Mouse (Mus musculus): Measurements from ENCODE around the gene Elp4. TPM values are rescaled to one million over a fixed set of nuclear protein-coding genes. Genes with fewer than 3 reads are reported as not detected.

The Elp4 gene
- polyA plus RNA-seq, 1 experiment from 2014 or later = 40.4 TPM

DNA sequence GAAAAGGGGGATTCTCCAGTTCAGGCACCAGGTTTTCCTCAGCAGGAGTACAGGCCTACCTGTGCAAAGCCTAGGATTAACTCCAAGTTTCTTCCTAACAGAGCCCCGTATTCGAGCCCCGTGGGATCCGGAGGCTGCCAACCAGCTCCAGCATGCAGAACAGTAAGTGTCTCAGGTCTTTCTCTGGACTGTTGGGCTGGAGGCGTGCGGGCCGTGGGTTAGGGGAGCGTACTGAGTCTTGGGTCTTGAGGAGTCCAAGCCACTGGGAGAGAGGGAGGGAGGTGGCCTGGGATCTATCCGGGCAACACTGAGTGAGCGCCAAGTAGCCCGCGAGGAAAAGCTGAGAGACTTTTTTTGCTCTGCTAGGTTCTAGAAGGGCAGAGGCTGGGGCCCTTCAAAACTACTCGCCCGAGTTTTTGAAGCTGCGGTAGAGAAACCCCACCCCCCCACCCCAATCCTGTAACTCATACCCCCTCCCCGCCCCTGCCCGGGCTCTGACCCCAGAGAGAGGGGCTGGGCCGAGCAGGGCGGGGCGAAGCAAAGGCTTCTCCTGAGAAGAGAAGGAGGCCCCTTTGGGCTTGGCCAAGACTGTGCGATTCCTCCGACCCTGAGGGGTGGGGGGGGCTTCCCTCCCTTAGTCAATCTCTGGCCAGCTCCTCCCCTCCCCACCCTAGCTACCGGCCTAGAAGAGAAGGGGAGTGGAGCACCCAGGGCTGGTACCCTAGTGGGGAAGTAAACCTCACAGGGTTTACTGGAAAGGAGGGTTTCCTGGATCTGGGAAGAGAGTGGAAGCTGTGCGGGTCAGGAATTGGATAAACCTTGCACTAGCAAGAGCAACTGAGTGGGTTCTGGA lies 224.0 kb downstream of the Elp4 start:
- H3K4me3 ChIP-seq (ENCODE audit: low read depth, low read length) = no peak overlapping the region
- H3K9ac ChIP-seq (replicated peaks; ENCODE audit: low read depth, low read length) = no peak overlapping the region

DNA sequence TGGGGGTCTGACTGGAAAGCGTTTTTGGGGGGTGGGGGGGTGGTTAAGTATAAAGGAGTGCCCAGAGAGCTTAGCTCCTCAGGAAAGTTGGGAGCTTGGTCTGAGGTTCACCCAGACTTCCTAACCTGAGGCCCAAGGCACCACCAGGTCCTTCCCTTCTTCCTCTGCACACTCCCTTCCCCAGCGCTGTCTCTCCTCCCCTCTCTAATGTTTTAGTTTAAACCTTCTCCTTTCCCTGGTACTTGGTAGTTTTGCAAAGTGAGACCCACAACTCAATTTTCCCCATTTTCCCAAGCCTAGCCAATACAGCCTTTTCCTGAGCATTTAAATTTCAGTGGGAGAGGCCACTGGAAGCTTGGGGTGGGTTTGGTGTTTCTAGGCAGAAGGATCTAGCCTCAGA lies 225.0 kb downstream of the Elp4 start:
- Histone ChIP-seq H3K27ac (ENCODE audit: low read length) (no peak overlapping the region), H3K4me3 (ENCODE audit: low read depth, low read length) (no peak overlapping the region), H3K9ac (replicated peaks; ENCODE audit: low read depth, low read length) (no peak overlapping the region), H3K27me3 (ENCODE audit: control insufficient read depth, insufficient read depth, low read length) (peaks cover 58% of the 10 kb centered on the region), H3K4me1 (ENCODE audit: control insufficient read depth, insufficient read depth, low read length) (peaks cover 12% of the 10 kb centered on the region), H3K9me3 (ENCODE audit: control insufficient read depth, low read depth, low read length) (no peaks in the 10 kb centered on the region), H3K4me2 (replicated peaks; ENCODE audit: low read depth, low read length) (no peak overlapping the region), H3K36me3 (ENCODE audit: control insufficient read depth, insufficient read depth, low read length) (no peaks in the 10 kb centered on the region)
- no peak for ATAC-seq (ENCODE audit: insufficient number of reproducible peaks, insufficient read depth, low FRiP score, low read depth)
- WGBS = 0% methylated on average over 2 of the region's 2 CpGs

More for the DNA sequence above, 224.0 kb downstream of the Elp4 start:
- peaks cover 57% of the 10 kb centered on the region for H3K27me3 ChIP-seq (ENCODE audit: control insufficient read depth, insufficient read depth, low read length)
- no peak overlapping the region for H3K4me2 ChIP-seq (replicated peaks; ENCODE audit: low read depth, low read length)
- H3K4me1 ChIP-seq (ENCODE audit: control insufficient read depth, insufficient read depth, low read length) = peaks cover 8% of the 10 kb centered on the region
- H3K9me3 ChIP-seq (ENCODE audit: control insufficient read depth, low read depth, low read length) = no peaks in the 10 kb centered on the region
- no peak overlapping the region for H3K27ac ChIP-seq (ENCODE audit: low read length)
- WGBS = under 1% methylated on average over 24 of the region's 24 CpGs
- ATAC-seq (ENCODE audit: insufficient number of reproducible peaks, insufficient read depth, low FRiP score, low read depth) = peak; percentile 77
- no peaks in the 10 kb centered on the region for H3K36me3 ChIP-seq (ENCODE audit: control insufficient read depth, insufficient read depth, low read length)

DNA sequence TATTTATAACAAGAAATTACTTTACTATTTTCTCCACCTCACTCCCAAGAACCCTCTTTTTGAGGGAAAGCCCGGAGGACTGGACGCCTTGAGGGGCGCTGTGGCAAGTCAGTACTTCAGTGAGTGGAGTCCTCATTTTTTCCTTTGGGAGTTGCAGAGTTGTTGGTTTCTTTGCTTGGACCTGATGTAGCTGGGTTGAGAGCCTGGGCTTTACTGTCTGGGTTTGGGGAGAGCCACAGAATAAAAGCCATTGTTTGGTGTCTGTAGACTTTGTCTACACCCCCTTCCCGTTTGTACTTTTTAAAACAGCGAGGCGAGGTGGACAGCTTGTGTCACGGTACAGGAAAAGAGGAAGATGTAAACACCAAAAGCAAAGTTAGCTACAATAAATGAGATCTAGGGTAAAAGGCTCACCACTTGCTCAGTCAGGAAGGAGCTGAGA lies 225.5 kb downstream of the Elp4 start:
- no peak overlapping the region for H3K4me2 ChIP-seq (replicated peaks; ENCODE audit: low read depth, low read length)
- no peak overlapping the region for H3K27ac ChIP-seq (ENCODE audit: low read length)
- peaks cover 12% of the 10 kb centered on the region for H3K4me1 ChIP-seq (ENCODE audit: control insufficient read depth, insufficient read depth, low read length)
- 3% methylated on average over 7 of the region's 7 CpGs for WGBS
- no peak overlapping the region for H3K4me3 ChIP-seq (ENCODE audit: low read depth, low read length)
- no peak overlapping the region for H3K9ac ChIP-seq (replicated peaks; ENCODE audit: low read depth, low read length)
- no peaks in the 10 kb centered on the region for H3K36me3 ChIP-seq (ENCODE audit: control insufficient read depth, insufficient read depth, low read length)
- no peak for ATAC-seq (ENCODE audit: insufficient number of reproducible peaks, insufficient read depth, low FRiP score, low read depth)
- no peaks in the 10 kb centered on the region for H3K9me3 ChIP-seq (ENCODE audit: control insufficient read depth, low read depth, low read length)
- H3K27me3 ChIP-seq (ENCODE audit: control insufficient read depth, insufficient read depth, low read length) = peaks cover 61% of the 10 kb centered on the region

DNA sequence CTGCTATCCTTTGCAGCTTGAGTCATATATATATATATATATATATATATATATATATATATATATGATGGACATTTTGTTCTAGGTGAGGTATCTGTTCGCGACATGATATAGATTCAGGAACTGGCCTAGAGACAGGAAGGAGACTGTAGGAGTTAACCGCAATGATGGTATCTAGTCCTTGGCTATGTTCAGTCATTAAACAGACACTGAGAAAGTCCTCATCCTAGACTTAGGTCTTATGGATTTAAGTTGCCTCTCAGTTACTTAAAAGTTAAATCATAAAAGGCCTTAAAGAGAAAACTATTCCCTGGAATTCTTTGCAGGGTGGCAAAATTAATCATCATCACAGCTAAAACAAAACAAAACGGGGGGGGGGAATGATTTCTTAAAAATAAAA lies 226.1 kb downstream of the Elp4 start:
- ATAC-seq (ENCODE audit: insufficient number of reproducible peaks, insufficient read depth, low FRiP score, low read depth) = no peak
- H3K27ac ChIP-seq (ENCODE audit: low read length) = no peak overlapping the region
- WGBS = 5% methylated on average over 4 of the region's 4 CpGs

DNA sequence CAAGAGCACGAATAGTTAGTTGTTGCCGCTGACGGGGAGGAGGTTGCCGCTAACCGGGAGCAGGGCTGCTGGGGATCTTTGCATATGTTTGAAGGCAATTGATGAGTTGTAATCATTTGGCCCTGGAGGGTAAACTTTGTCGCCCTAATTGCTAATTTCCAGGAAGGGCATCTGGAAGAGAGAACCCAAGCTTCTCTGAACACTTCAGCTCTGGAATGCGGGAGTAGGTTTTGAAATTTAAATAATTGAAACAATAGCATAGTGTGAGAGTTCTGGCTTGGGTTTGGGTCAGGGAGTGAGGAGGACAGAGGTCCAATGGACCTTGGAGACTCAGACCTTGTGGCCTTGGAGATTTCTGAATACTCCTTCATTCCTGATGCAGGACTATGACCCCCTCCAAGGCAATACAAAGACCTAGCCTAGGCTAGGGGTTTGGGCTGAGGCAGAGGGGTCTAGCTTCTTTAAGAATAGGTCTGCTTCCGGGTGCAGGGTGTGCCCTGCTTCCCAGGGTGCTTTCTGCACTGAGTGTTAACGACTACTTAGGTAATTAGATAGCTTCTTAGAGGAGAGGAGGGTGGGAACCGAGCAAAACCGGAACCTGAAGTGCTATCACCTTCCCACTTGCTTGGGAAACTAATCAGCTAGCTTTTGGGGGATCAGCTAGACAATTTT lies 226.8 kb downstream of the Elp4 start:
- Histone ChIP-seq H3K27me3 (ENCODE audit: control insufficient read depth, insufficient read depth, low read length) (peaks cover 68% of the 10 kb centered on the region), H3K4me3 (ENCODE audit: low read depth, low read length) (no peak overlapping the region), H3K27ac (ENCODE audit: low read length) (no peak overlapping the region), H3K9ac (replicated peaks; ENCODE audit: low read depth, low read length) (no peak overlapping the region), H3K4me2 (replicated peaks; ENCODE audit: low read depth, low read length) (no peak overlapping the region), H3K36me3 (ENCODE audit: control insufficient read depth, insufficient read depth, low read length) (no peaks in the 10 kb centered on the region), H3K4me1 (ENCODE audit: control insufficient read depth, insufficient read depth, low read length) (peaks cover 12% of the 10 kb centered on the region), H3K9me3 (ENCODE audit: control insufficient read depth, low read depth, low read length) (no peaks in the 10 kb centered on the region)
- no peak for ATAC-seq (ENCODE audit: insufficient number of reproducible peaks, insufficient read depth, low FRiP score, low read depth)
- WGBS = 2% methylated on average over 11 of the region's 11 CpGs

More for the DNA sequence above, 226.1 kb downstream of the Elp4 start:
- no peak overlapping the region for H3K4me3 ChIP-seq (ENCODE audit: low read depth, low read length)
- H3K4me1 ChIP-seq (ENCODE audit: control insufficient read depth, insufficient read depth, low read length) = peaks cover 12% of the 10 kb centered on the region
- no peaks in the 10 kb centered on the region for H3K36me3 ChIP-seq (ENCODE audit: control insufficient read depth, insufficient read depth, low read length)
- no peak overlapping the region for H3K4me2 ChIP-seq (replicated peaks; ENCODE audit: low read depth, low read length)
- H3K9ac ChIP-seq (replicated peaks; ENCODE audit: low read depth, low read length) = no peak overlapping the region
- H3K27me3 ChIP-seq (ENCODE audit: control insufficient read depth, insufficient read depth, low read length) = peaks cover 66% of the 10 kb centered on the region
- no peaks in the 10 kb centered on the region for H3K9me3 ChIP-seq (ENCODE audit: control insufficient read depth, low read depth, low read length)

DNA sequence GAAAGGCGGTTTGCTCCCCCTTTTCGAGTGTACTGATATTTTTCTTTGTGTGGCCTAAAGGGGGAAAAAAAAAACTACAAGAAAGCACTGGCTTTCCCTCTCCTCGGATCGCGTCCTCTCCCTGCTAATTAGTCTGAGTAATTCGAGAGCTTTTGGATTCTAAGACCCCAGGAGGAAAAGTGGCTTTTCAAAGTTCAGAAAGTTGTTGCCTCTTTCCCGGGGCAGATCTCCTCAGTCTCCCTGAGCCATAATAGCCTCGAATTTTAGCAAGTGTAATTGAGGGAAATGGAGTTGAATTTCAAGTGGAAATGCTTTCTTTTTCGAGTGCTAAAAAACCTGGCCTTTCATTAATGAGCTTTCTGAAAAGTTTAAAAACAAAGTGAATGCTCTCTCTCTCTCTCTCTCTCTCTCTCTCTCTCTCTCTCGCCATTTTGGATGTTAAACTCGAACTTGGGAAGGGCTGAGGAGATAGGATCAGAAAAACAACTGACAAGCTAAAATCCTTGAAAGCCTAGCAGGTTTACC lies 227.4 kb downstream of the Elp4 start:
- Histone ChIP-seq H3K9ac (replicated peaks; ENCODE audit: low read depth, low read length) (no peak overlapping the region), H3K4me3 (ENCODE audit: low read depth, low read length) (no peak overlapping the region), H3K4me2 (replicated peaks; ENCODE audit: low read depth, low read length) (no peak overlapping the region), H3K9me3 (ENCODE audit: control insufficient read depth, low read depth, low read length) (no peaks in the 10 kb centered on the region), H3K27ac (ENCODE audit: low read length) (no peak overlapping the region), H3K4me1 (ENCODE audit: control insufficient read depth, insufficient read depth, low read length) (peaks cover 12% of the 10 kb centered on the region), H3K27me3 (ENCODE audit: control insufficient read depth, insufficient read depth, low read length) (peaks cover 72% of the 10 kb centered on the region), H3K36me3 (ENCODE audit: control insufficient read depth, insufficient read depth, low read length) (no peaks in the 10 kb centered on the region)
- under 1% methylated on average over 11 of the region's 11 CpGs for WGBS
- no peak for ATAC-seq (ENCODE audit: insufficient number of reproducible peaks, insufficient read depth, low FRiP score, low read depth)

GRCm38 (mm10) chr2:105676080-105676908 lies 228.1 kb downstream of the Elp4 start:
- Histone ChIP-seq H3K4me1 (ENCODE audit: control insufficient read depth, insufficient read depth, low read length) (peaks cover 12% of the 10 kb centered on the region), H3K27me3 (ENCODE audit: control insufficient read depth, insufficient read depth, low read length) (peaks cover 66% of the 10 kb centered on the region), H3K27ac (ENCODE audit: low read length) (no peak overlapping the region), H3K4me2 (replicated peaks; ENCODE audit: low read depth, low read length) (peak overlapping the region; percentile 45), H3K9ac (replicated peaks; ENCODE audit: low read depth, low read length) (no peak overlapping the region), H3K4me3 (ENCODE audit: low read depth, low read length) (peak overlapping the region; percentile 23), H3K36me3 (ENCODE audit: control insufficient read depth, insufficient read depth, low read length) (no peaks in the 10 kb centered on the region), H3K9me3 (ENCODE audit: control insufficient read depth, low read depth, low read length) (no peaks in the 10 kb centered on the region)
- WGBS = under 1% methylated on average over 72 of the region's 77 CpGs
- ATAC-seq (ENCODE audit: insufficient number of reproducible peaks, insufficient read depth, low FRiP score, low read depth) = no peak

- ATAC-seq (ENCODE audit: insufficient number of reproducible peaks, insufficient read depth, low FRiP score, low read depth) = no peak
- under 1% methylated on average over 11 of the region's 11 CpGs for WGBS
- Histone ChIP-seq H3K36me3 (ENCODE audit: control insufficient read depth, insufficient read depth, low read length) (no peaks in the 10 kb centered on the region), H3K9ac (replicated peaks; ENCODE audit: low read depth, low read length) (no peak overlapping the region), H3K4me1 (ENCODE audit: control insufficient read depth, insufficient read depth, low read length) (peaks cover 12% of the 10 kb centered on the region), H3K4me2 (replicated peaks; ENCODE audit: low read depth, low read length) (peak overlapping the region; percentile 45; the same call in 1 of the 2 replicates), H3K9me3 (ENCODE audit: control insufficient read depth, low read depth, low read length) (no peaks in the 10 kb centered on the region), H3K27me3 (ENCODE audit: control insufficient read depth, insufficient read depth, low read length) (peaks cover 62% of the 10 kb centered on the region), H3K4me3 (ENCODE audit: low read depth, low read length) (peak overlapping the region; percentile 23; the same call in 1 of the 2 replicates), H3K27ac (ENCODE audit: low read length) (no peak overlapping the region)
Measured at GRCm38 (mm10) chr2:105675730-105676079, 228.7 kb downstream of the Elp4 start.
